Mouse (Mus musculus): ENCODE data around the gene Slc22a15.
"Not testable (repeated sequence)": the region's sequence is repeated elsewhere in the genome, so short reads cannot be mapped to it uniquely, and the experiment has no call there.

Gene Slc22a15

DNA sequence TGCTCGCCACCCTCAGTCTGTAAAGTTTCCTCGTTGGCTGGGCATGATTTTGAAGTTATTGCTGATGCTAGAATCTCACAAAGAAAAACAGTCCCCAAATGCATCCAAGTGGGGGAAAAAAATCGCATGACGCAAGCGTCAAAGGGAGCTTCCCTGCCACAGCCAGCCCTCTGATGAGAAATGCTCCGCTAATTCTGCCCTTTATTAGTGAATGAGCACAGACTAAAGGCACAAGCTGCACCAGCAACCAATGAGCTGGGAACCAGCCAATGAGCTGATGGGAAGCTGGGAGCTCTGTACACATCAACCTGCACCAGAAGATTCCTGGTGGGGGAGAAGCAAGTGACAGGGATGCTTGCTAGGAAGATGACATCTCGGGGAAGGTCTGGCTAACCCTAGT, 64.5 kb downstream of the Slc22a15 start:
- no peak for DNase-seq

DNA sequence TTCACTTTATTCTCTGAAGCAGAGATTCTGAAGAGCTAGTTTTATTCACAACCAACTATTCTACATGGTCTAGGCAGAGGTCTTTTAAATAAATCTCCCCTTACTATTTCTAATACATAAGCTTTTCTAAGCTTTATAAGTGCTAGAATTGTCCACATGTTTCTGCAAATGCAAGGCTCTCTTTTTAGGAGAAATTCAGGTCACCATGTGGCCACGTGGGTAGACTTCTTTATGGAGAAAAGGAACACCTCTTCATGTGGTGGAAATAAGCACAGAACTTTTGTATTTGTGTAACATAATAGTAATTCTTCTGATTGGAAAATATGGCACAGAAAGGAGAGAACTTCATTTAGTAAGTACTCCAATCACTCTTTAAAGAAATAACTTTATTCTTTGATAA, 70.2 kb downstream of the Slc22a15 start:
- DNase-seq = no peak

DNA sequence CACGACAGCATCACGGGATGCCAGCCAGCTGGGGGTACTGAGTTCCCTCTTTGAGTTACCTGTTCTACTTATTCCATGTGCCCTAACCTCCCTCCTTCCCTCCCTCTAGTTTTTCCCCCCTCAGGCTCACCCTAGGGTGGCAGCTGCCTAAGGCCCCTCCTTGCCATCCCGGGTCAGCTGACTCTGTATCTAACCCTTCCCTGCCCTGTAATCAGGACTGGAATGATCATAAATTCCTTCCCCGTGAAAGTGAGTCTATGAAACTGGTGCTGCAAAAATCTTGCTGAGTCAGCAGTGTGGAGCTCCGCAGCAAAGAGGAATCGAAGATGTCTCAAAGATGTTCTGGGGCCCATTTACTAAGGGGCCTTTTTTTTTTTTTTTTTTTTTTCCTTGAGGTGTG, 72.9 kb downstream of the Slc22a15 start:
- DNase-seq = no peak

DNA sequence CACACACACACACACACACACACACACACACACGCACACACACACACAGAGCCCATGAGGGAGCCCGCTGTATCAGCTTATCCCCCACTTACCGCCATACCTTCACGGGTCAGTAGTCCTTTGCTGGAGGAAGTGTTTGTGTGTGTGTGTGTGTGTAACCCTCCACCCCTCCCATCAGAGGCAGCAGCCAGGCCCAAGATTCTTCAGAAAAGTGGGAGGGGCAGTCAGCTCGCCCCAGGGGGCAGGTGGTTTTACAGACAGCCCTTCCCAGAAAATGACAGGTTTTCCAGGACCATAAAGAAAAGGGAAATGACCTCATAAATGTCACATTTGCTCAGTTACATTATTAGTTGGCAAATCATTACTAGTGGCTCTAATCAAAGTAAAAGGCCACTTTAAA, 75.4 kb downstream of the Slc22a15 start, which contains the start of gene Mab21l3:
Mab21l3 (minus strand) TSS at position 144 of the 400 bp plus-strand sequence.
- no peak for DNase-seq

DNA sequence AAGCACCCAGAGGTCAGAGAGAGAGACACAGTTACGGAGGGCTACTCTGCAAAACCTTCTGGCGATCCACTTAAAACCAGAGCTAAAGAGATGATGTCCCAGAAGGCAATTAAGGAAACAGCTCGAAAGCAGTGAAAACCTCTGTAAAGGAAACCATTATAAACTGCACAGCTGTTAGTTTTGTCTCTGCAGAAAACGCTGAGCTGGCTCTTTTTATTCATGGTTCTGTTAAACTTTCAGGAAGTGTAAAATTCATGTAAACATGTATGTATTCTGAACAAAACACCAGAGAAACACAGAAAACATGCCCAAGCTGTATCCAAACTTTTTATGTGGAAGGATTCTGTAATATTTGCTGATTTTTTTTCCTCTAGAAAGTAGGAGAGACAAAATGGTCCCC, 78.2 kb downstream of the Slc22a15 start:
- no peak for DNase-seq

DNA sequence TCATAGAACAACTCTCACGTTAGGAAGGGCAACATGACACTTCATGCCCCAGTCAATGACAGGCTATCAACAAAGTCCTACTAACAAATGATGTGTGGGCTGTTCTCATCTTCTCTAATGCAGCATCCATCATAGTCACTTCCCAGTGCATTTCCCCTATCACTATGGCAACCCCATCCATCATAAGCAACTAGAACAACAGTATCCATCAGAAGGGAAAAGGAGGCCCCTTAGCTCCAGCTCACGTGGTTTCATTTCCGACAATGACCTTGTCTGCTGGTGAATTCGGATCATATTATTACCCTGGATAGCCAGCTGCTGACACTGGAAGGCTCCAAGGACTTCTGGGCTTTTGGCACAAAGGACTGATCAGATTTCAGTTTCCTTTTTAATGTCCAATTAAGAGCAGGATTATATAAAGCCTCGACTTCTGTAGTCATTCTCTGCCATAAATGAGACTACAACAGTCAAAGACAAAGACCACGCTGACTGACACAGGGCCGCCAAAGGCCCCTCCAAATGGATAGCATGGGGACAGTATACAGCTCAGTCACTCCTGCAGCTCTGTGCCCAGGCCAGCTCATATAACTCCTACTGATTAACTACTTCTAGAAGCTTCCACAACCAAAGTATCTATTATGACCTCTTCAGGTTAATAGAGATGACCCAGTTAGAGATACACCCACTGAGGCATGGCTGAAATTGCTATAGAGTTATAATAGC, 81.7 kb downstream of the Slc22a15 start:
- no peak for DNase-seq

DNA sequence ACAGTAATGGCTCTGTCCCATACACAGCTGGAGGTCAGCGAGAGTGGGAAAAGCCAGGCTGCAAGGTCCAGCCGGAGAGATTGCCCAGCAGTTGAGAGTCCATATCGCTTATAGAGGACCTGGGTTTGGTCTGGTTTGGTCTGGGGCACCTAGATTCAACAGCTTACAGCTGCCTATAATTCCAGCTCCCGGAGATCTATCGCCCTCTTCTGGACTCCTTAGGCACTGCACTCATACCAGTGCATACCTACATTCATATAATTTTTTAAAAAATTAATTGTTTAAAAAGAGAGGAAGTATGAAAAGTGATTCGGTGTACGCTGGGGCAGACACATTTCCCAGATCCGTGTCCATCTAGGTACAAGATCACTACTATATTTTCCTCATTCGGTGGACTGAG, 84.9 kb downstream of the Slc22a15 start:
- no peak for DNase-seq

DNA sequence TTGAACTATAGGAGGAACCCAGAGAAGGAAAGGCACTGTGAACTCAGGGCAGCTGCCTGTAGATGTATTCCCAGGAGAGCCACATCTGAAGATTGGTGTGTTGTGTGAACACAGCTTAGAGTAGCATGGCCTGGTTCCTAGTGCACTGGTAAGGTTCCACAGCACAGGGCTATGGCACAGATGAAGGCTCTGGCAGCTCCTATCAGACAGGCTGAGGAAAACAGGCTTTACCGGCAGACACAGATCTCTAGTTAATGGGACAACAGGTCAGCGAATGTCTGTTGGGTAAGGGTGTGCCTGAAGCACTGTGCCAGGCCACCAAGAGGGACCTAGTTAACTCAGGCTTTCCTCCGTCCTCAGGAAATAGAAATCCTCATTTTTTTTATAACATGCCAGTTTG, 87.3 kb downstream of the Slc22a15 start:
- DNase-seq = no peak

DNA sequence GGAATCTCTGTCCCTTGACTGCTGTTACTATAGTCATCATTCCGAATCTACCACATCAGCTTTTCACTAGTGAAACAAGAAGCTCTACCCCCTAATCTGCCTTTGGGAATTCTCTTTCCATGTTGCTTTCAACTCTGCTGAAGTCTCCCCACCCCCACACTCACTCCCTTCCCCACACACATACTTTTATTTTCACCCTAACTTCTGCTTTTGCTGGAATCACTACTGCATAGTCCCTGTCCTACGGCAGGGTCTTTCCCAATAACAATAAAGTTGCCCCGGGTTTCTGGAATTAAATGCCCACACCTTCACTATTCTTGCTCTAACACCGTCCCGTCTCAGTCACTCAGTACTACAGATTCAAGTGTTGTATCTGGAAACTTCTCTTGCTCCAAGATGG, 87.7 kb downstream of the Slc22a15 start:
- no peak for DNase-seq

DNA sequence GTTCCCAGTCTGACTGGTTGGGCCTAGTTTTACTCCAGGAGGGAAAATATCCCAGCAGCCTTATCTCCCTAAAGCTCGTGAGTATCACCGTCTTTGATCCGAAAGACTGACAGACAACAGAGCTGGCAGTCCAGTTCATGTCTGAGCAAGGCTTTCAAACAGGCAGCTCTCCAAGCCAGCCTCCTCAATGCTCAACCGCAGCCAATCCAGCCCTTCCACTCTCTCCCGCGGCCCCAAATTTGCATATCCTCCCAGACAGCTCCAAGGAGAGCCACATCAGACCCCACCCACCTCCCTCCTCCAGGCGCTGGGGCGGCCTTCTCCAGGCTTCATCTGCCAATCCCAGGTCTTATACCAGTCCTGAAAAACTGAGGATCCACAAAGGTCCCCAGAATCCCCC, 88.2 kb downstream of the Slc22a15 start:
- peak; percentile 84 for DNase-seq

DNA sequence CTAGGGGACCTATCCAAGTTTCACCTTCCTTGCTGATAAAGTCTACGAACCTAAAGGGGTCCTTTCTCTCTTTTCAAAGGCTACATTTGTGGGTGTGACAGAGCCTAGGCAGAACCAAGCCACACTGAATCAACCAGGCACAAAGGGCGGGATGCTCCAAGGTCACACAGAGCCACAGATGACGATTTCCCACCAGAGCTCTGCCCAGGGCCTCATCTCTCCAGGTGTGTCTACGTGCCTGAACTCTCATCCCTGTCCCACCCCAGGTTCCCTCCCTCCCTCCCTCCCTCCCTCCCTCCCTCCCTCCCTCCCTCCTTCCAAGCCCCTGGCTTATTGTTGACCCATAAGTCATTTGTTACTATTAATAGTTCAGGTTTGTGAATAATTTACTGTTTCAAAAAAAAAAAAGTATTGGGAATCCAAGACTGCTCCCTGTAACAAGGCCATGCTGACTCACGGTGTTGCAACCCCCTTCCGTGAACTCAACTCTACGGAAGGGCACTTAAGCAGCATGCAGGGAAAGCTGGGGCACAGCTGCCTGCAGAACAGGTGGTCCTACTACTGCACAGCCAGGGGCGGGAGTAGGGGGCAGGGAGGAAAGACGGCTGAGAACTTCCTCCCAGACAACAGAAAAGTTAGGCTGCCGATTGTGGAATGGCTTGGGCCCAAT, 92.9 kb downstream of the Slc22a15 start:
- DNase-seq = peak; percentile 79

DNA sequence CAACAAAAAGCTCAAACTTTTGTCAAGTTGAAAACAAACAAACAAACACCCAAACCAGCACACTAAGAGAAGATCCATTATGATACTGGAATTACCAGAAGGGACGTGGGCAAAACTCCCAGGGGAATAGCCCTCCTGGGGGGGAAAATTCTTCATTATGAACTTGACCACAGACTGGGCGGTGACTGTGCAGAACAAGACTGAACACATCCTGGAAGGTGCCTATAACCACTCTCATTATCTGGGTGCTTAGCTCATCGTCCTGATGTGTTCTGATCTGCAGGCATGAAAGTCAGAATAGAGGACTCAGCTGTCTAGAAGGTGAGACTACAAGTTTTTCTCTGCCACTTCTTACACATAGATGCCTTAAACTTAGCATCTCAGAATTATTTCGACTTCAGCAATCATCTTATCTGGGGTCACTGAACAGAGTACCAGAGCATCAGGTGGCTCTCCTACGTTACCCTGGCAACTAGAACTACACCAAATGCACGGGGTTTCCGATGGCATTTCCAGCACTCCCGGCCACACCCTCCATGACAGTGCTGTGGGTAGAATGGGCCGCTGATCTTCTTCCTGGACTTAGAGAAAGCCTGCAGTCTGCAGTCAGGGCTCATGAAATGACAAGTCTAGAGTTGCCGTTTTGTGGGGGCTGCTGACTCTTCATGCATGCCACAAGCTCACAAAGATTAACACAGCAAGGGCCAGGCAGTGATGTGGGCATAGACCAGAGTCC, 94.2 kb downstream of the Slc22a15 start:
- DNase-seq = no peak

DNA sequence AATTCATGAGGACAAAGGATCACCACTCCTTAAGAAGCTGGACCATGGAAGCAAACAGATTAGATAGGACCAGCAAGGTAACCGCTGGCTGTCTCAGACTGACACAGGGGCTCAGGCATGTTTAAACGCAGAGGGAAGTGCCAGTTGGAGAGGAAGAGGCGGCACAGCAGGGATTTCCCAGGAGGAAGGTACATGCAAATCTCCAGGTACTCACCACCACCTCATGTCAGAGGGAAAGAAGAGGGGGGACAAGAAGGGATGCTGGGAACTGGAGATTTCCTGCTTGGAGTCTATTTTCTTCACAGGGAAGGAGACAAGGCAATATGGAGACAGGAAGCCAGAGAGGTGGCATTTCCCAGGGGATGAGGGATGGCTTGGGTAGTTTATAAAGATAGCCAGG, 95.7 kb downstream of the Slc22a15 start:
- no peak for DNase-seq

DNA sequence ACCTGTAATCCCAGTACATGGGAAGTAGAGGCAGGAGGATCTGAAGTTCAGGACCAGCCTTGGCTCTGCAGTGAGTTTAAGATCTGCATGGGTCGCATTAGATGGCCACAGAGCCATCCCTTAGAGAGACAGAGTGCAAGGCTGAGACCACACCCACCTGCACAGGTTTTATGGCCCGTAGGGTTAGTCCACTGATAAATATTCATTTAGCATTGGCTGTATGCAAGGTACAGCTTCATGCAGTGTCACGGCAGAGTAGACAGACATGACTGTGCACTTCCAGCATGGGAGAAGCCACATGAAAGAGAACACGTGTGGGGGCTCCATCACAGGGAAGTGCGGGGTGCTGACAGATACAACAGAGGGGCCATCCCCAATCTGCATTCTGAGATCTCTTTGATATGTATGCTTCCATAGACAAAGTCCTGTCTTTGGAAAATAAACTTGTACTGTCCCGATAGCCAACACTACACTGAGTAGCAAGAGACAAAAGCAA, 97.0 kb downstream of the Slc22a15 start:
- no peak for DNase-seq

DNA sequence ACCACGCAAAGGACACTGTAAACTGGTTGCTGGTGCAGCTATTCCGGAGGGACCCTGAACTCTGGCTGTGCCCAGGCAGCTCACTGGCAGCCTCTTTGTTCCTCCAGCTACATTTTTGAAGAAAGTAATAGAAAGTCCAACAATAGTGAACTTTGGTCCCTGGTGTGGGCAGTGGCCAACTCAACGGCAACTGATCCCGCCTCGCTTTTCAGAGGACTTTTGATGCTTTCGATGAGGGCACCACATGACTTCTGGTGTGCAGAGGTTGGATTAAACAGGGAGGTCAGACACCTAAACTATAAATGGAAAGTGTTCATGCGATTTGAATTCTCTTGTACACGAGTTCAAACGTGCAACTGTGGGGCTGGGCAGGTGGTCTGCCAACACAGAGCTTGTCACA, 99.9 kb downstream of the Slc22a15 start:
- peak; percentile 87 for DNase-seq

DNA sequence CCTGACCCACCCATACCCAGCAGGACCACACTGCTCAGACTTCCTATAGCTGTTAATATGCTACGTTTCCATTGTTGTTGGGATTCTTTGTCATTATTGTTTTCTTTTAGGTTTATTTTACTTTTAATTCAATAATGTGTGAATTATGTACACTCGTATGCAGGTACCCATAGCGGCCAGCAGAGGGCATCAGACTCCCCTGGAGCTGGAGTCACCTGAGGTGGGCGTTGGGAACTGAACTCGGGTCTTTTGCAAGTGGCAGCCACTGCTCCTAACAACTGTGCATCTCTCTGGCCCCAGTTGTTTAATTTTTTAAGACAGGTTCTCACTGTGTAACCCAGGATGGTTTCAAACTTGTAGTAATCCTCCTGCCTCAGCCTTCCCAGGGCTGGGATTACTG, 102.2 kb downstream of the Slc22a15 start:
- DNase-seq = no peak

DNA sequence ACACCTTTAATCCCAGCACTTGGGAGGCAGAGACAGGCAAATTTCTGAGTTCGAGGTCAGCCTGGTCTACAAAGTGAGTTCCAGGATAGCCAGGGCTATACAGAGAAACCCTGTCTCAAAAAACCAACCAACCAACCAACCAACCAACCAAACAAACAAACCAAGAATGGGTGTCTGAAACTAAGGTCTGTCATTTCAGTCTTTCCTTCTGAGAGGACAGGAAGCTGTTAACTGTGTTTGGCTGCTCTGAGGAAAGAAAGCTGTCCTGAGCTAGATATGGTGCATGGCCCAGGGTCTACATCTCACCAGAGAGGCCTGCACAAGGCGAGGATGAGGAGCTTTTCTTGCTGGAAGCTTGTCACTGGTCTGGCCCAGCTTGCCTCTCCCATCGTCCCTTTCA, 103.5 kb downstream of the Slc22a15 start:
- not testable (repeated sequence) for DNase-seq

DNA sequence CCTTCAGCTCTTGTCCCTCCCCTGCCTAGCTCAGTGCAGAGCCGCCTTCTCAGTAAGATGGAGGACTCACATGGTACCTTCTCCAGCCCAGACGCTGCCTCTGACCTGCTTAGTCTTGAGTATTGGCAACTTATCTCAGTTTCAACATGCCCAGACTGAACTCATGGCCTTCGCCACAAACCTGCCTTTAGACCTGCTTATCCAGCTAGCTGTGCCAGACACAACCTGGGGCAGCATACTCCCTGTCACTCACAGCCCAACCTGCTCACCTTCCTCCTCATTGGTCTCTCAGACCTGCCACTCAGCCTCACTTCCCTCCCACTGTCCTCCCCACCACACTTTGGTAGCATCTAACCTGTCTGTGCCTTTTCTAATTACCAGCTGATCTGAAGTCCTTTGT, 108.2 kb downstream of the Slc22a15 start:
- no peak for DNase-seq

DNA sequence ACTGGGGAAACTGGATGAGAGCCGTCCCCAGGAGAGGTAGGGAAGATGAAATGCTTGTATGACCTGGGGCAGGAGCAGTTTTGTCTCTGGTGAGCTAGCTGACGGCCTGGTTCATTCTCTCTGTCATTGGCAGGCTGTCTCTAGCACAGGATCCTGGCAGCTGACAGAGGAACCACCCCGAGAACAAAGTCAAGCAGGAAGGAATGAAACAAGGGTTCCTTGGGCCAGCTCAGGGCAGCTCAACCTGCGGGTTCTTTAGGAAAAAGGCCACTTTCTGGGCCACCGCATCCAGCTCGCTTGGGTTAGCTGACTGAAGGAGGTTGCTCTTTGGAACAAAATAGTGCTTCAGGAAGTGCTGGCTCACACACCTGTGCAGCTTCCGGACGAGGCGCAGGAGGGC, 109.5 kb downstream of the Slc22a15 start:
- peak; percentile 45 for DNase-seq

DNA sequence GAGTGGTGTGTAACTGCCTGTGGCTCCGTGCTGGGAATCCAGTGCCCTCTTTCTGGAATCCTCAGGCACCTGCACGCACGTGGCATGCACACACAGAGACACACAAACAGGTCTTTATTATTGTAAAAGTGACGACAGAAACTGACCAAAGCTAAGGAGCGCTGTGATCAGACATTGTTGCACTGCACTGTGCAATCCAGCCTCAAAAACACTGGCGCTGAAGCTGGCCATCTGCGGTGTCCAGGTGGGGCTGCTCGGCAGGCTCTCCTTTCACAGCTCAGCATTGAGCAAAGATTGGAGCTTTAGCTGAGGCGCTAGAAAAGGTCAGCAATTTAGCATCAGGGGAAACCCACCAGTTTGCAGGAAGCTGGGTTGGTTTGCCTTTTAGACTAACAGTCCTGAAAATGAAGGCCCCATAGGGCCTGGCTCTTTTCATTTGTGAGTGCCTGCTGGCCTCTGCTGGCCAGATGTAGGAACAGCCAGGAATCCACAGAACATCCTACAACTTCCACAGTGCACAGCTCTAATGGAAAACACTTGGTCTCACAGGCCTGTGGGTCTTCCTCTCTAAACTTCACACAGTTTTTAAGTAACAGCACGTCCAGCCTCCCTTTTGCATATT, 111.8 kb downstream of the Slc22a15 start:
- DNase-seq = peak; percentile 76

DNA sequence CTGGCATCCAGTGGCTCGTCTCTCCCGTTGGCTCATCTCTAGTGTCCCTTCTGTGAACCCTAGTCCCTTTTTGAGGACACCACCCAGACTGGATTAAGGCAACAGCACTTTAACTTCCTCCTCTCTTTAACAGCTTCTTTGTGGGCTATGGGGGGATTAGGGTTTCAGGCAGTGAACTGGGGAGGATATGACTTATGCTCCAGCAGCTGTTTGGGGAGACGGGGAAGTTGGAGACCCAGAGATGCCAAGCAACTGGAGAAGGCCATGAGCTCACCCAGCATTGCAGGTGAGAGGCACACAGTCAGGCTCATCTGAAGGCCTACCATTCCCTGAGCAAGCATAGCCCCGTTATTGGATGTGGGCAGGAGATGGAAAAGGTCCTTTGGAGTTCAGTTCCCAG, 112.3 kb downstream of the Slc22a15 start:
- DNase-seq = no peak

DNA sequence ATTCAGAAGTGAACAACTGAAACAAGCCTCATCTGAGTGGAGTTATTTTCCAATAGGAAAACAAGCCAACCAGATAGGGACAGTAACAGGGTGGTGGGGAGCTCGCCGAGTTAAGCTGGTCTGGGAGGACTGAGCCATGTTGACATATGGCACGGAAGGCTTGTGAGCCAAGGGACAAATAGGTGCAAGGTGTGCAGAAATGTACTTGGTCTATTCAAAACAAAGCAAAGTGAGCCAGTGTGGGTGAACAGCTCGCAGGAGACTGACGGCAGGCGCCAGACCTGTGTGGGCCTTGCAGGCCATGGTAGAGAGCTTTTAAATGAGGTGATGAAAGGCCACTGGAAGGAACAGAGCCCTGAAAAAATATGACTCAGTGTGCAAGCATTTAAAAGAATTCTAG, 116.6 kb downstream of the Slc22a15 start:
- DNase-seq = no peak

DNA sequence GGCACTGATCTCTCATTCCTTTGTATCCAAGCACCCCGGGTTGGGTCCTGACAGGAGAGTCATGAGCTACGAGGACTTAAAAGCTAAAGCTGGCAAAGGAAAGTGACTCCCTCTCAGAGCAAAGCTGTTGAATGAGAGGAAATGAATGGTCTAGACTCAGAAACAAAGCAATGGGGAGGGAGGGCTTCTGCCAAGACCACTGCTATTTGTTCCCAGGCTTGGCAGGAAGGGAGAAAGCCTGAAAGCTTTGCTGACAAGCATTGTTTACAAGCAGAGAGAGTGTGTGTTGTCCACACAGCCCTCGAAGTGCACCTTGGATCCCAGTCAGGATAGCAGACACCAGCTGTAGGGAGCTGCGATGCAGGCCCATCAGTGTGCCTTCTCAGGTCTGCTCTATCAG, 117.3 kb downstream of the Slc22a15 start:
- DNase-seq = no peak
